Mouse (Mus musculus) layer of hippocampus, adult 2 months (tissue): ENCODE measurements around the gene Tcp11l2. TPM values are rescaled to one million over a fixed set of nuclear protein-coding genes. Genes with fewer than 3 reads are reported as not detected.

Source experiments
- DNase-seq, 2 experiments: peaks; one replicate each; pipeline ENCODE4 v3.0.0; 2022; ENCODE audit warnings: low spot score in 2 of 2
- H3K27ac ChIP-seq: fragments of 200-600 bp; 2 replicates; pipeline ENCODE4 v1.8.1; 2022
- H3K4me3 ChIP-seq: fragments of 200-600 bp; 2 replicates; pipeline ENCODE4 v1.8.1; 2022; ENCODE audit warnings: mild to moderate bottlenecking
- CTCF ChIP-seq: fragments of 200-600 bp; conservative IDR thresholded peaks from 2 replicates; pipeline ENCODE4 v1.8.1; 2022; ENCODE audit warnings: antibody characterized with exemption, mild to moderate bottlenecking, moderate library complexity
- total RNA-seq, 2 experiments: library from RNA; stranded (reverse); gene quantifications; 2 replicates each; pipeline ENCODE4 v1.2.3; 2021

The Tcp11l2 gene
- total RNA-seq, 2 experiments from 2014 or later: 27.3 to 29.4 TPM

DNA sequence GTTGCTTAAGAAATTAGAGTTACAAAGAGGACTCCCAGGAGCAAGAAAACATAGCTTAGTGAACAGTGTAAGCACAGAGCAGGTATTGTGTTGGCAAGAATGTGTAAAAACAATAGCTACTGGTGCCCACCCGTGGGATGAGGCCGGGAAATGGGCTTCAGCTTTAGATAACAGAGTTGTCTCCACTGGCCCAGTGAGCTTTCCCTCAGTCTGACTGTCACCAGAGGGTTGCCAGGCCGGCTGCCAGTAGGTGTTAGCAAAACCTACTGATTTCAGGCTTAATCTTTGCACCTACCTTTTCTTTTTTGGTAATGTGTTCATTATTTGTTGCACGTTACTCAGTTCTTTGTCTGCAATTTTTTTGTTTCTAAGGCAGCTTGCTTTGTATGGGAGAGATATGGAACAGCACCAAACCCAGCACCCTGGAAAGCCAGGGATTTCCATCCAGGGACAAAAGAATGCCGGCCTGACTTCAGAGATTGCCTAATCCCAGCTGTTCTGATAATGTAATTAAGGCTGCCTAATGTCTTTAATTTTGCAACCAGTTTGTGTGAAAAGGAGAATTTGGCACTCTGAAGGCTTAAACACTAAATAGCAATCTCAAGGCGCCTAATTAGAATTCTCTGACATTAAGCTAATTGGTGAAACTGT, 81.1 kb downstream of the Tcp11l2 start:
- peak overlapping the region; percentile 46; the same call in 1 of the 2 replicates for H3K27ac ChIP-seq
- DNase-seq: no peak

DNA sequence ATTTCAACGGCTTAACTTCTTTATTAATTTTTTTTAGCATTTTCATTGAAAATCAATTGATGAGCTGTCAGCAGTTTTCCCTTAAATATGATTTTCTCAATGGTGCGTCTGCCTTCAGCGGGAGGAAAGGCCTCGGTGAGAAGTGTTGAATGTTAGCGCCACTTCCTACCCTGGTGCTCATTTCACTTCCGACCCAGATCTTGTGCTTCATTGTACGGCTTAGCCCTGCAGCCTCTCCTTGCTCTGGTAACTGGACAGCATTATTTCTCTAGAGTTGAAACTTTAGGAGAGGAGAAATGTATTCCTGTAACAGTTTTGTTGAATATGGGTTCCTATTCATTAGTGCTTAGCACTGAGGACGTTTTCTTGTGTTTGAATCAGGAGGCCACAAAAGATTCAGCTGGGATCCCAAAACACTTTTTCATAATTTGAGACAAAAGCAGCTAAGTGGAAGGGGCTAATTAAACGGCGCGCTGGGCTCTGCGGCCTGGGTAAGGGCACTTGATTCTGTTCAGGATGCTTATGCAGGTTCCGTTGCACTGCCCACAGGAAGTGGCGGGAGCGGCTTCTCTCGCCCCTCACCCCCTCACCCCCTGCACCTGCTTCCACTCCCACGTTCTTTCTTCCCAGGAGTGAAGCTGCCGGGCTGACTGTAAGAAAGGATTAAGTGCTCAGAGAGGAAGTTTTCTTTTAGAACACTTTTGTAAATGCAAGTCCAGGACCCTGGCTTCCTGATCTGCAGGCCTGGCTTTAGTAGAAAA, 81.8 kb downstream of the Tcp11l2 start:
- TF ChIP-seq CTCF: no peak; the same call in 1 of the 2 replicates
- Histone ChIP-seq H3K4me3 (no peak overlapping the region), H3K27ac (peak overlapping the region; percentile 46)
- DNase-seq: no peak

More for the DNA sequence above, 81.1 kb downstream of the Tcp11l2 start:
- no peak for TF ChIP-seq CTCF
- no peak overlapping the region for H3K4me3 ChIP-seq

DNA sequence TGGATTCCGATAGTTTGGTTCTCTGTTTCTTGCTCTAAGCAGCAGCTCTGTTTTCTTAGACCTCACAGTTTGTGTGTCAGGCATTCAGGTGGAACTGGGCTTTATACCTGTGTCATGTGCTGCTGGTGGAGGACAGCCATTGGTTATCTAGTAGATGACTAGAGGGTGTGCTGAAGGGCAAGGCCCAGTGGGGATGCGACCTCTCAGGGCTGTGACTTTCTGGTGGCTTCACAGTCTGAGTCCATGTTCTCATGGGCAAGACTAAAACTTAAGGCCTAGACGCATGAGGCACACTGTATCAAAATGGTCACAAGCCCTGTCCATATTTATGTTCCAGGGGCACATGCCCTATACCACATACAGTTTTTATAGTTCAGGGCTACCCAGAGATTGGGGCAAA, 82.9 kb downstream of the Tcp11l2 start:
- no peak for DNase-seq

DNA sequence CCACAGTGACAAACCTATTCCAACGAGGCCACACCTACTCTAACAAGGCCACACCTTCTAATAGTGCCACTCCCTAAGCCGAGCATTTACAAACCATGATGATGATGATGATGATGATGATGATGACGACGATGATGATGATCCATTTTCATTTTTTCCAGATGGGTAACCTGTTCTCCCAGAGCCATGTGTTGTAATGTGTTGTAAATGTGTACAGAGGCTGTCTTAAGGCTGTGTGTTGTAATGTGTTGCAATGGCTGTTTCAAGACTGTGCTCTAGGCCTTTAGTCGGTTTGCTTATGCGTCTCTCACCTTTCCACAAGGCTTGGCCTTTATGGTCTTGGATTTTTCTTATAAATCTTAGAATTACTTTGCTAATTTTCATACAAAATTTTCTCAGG, 85.7 kb downstream of the Tcp11l2 start:
- TF ChIP-seq CTCF: no peak
- DNase-seq: no peak
- no peak overlapping the region for H3K4me3 ChIP-seq

More for the DNA sequence above, 82.9 kb downstream of the Tcp11l2 start:
- no peak for TF ChIP-seq CTCF
- Histone ChIP-seq H3K4me3 (no peak overlapping the region), H3K27ac (no peak overlapping the region; the same call in 1 of the 2 replicates)

More for the DNA sequence above, 85.7 kb downstream of the Tcp11l2 start:
- no peak overlapping the region for H3K27ac ChIP-seq

Other genes starting within 250 kb of the Tcp11l2 start
- gene Nuak1, start 136.0 kb upstream of the Tcp11l2 start, total RNA-seq: 10 to 100 TPM; 47.9 to 51.4 TPM
- 10 to 100 TPM; 20.2 to 20.3 TPM for gene Ckap4, start 42.6 kb upstream of the Tcp11l2 start, total RNA-seq
- gene Polr3b, start 45.7 kb downstream of the Tcp11l2 start, total RNA-seq: 10 to 100 TPM; 14.8 to 15.6 TPM
- gene Rfx4, start 179.4 kb downstream of the Tcp11l2 start, total RNA-seq: 10 to 100 TPM; 10.7 to 12.1 TPM